Mouse (Mus musculus) intestine, postnatal 0 days (tissue): ENCODE data around the gene Frrs1. TPM values are rescaled to one million over a fixed set of nuclear protein-coding genes. Genes with fewer than 3 reads are reported as not detected.

Source experiments
- ATAC-seq: fragments of 200-750 bp; cut with Nextera tagmentation; 2 replicates; pipeline ENCODE4 v1.8.0; 2017; ENCODE audit warnings: mild to moderate bottlenecking, moderate TSS enrichment, moderate library complexity
- H3K27ac ChIP-seq: fragments of 300-500 bp; sonication (generic); 2 replicates; pipeline ENCODE4 v1.5.1; 2014; ENCODE audit warnings: mild to moderate bottlenecking, low read depth, low read length, moderate library complexity
- H3K27me3 ChIP-seq: fragments of 300-500 bp; sonication (generic); replicated peaks from 2 replicates; pipeline ENCODE4 v1.6.1; 2014; ENCODE audit warnings: low read length, mixed read lengths; ENCODE audit not compliant: control insufficient read depth, insufficient read depth
- H3K36me3 ChIP-seq: fragments of 300-500 bp; sonication (generic); 2 replicates; pipeline ENCODE4 v1.6.1; 2014; ENCODE audit warnings: mild to moderate bottlenecking, moderate library complexity; ENCODE audit not compliant: control insufficient read depth, insufficient read depth
- H3K4me1 ChIP-seq: fragments of 300-500 bp; sonication (generic); replicated peaks from 2 replicates; pipeline ENCODE4 v1.6.1; 2014; ENCODE audit warnings: antibody characterized with exemption, low read length, mixed read lengths; ENCODE audit not compliant: control insufficient read depth, insufficient read depth
- H3K4me2 ChIP-seq: fragments of 300-500 bp; sonication (generic); replicated peaks from 2 replicates; pipeline ENCODE4 v1.6.1; 2014; ENCODE audit warnings: low read depth, mild to moderate bottlenecking, moderate library complexity
- H3K4me3 ChIP-seq: fragments of 300-500 bp; sonication (generic); 2 replicates; pipeline ENCODE4 v1.5.1; 2014; ENCODE audit warnings: low read depth, low read length
- H3K9ac ChIP-seq: fragments of 300-500 bp; sonication (generic); 2 replicates; pipeline ENCODE4 v1.6.1; 2014; ENCODE audit warnings: mild to moderate bottlenecking, low read depth, low read length
- H3K9me3 ChIP-seq: fragments of 300-500 bp; sonication (generic); 2 replicates; pipeline ENCODE4 v1.6.1; 2016; ENCODE audit warnings: mixed run types; ENCODE audit not compliant: control insufficient read depth
- CTCF ChIP-seq: sonication (generic); IDR thresholded peaks from 2 replicates; pipeline ENCODE4 v1.5.1; 2016; ENCODE audit warnings: low read depth, mild to moderate bottlenecking, control low read depth, antibody characterized with exemption, moderate library complexity
- WGBS: fragments of 180-500 bp; shearing (Covaris S2); extraction: QIAGEN DNeasy Blood & Tissue Kit; methylation state at CpG from one replicate; pipeline ENCODE4 v1.1.7; 2014; 5-methylcytosine and 5-hydroxymethylcytosine counted together
- polyA plus RNA-seq: library from polyadenylated mRNA; unstranded; fragments of >200 nt; fragmentation: Nextera tagmentation; extraction: Ambion mirVana; gene quantifications from 2 replicates; pipeline ENCODE4 v1.2.1, GENCODE M21; 2015

Gene Frrs1
- polyA plus RNA-seq, 1 experiment from 2014 or later = 18.6 TPM

- Histone ChIP-seq H3K9ac (no peak overlapping the region), H3K36me3 (no peaks in the 10 kb centered on the region), H3K9me3 (no peaks in the 10 kb centered on the region), H3K4me1 (no peaks in the 10 kb centered on the region), H3K27ac (no peak overlapping the region), H3K4me3 (no peak overlapping the region), H3K27me3 (no peaks in the 10 kb centered on the region), H3K4me2 (no peak overlapping the region)
- no peak; the same call in 1 of the 2 replicates for ATAC-seq
- TF ChIP-seq CTCF = no peak
- WGBS = 70% methylated on average over 10 of the region's 10 CpGs
These were observed 14.2 kb upstream of the Frrs1 start for GRCm38 (mm10) chr3:116844880-116845579.

GRCm38 (mm10) chr3:116846084-116846483, 13.2 kb upstream of the Frrs1 start:
- no peak overlapping the region for H3K4me2 ChIP-seq
- no peak overlapping the region for H3K9ac ChIP-seq
- no peaks in the 10 kb centered on the region for H3K27me3 ChIP-seq
- no peaks in the 10 kb centered on the region for H3K36me3 ChIP-seq
- 32% methylated on average over 4 of the region's 4 CpGs for WGBS
- no peak for TF ChIP-seq CTCF
- no peak for ATAC-seq
- no peaks in the 10 kb centered on the region for H3K9me3 ChIP-seq
- H3K4me3 ChIP-seq = no peak overlapping the region
- no peak overlapping the region for H3K27ac ChIP-seq
- no peaks in the 10 kb centered on the region for H3K4me1 ChIP-seq

GRCm38 (mm10) chr3:116848099-116848498, 11.2 kb upstream of the Frrs1 start:
- no peaks in the 10 kb centered on the region for H3K9me3 ChIP-seq
- no peaks in the 10 kb centered on the region for H3K36me3 ChIP-seq
- no peak overlapping the region for H3K9ac ChIP-seq
- ATAC-seq = no peak
- TF ChIP-seq CTCF = no peak
- no peak overlapping the region for H3K4me2 ChIP-seq
- no peaks in the 10 kb centered on the region for H3K4me1 ChIP-seq
- no peaks in the 10 kb centered on the region for H3K27me3 ChIP-seq
- no peak overlapping the region for H3K27ac ChIP-seq
- no peak overlapping the region for H3K4me3 ChIP-seq
- WGBS = 85% methylated on average over 1 of the region's 1 CpGs

- no peaks in the 10 kb centered on the region for H3K4me1 ChIP-seq
- TF ChIP-seq CTCF = no peak
- H3K4me3 ChIP-seq = no peak overlapping the region
- H3K9ac ChIP-seq = no peak overlapping the region
- no peak overlapping the region for H3K27ac ChIP-seq
- H3K9me3 ChIP-seq = no peaks in the 10 kb centered on the region
- no peak overlapping the region for H3K4me2 ChIP-seq
- no peak for ATAC-seq
- H3K27me3 ChIP-seq = no peaks in the 10 kb centered on the region
- 75% methylated on average over 4 of the region's 4 CpGs for WGBS
- no peaks in the 10 kb centered on the region for H3K36me3 ChIP-seq
These were observed 10.3 kb upstream of the Frrs1 start for GRCm38 (mm10) chr3:116848936-116849335.

GRCm38 (mm10) chr3:116850376-116850775, 8.9 kb upstream of the Frrs1 start:
- Histone ChIP-seq H3K4me1 (no peaks in the 10 kb centered on the region), H3K36me3 (no peaks in the 10 kb centered on the region), H3K9me3 (no peaks in the 10 kb centered on the region), H3K4me3 (no peak overlapping the region), H3K9ac (no peak overlapping the region), H3K27me3 (no peaks in the 10 kb centered on the region), H3K4me2 (no peak overlapping the region), H3K27ac (no peak overlapping the region)
- no peak for TF ChIP-seq CTCF
- no peak for ATAC-seq
- WGBS = 87% methylated on average over 1 of the region's 1 CpGs

- H3K4me3 ChIP-seq = no peak overlapping the region
- no peaks in the 10 kb centered on the region for H3K27me3 ChIP-seq
- ATAC-seq = no peak
- no peaks in the 10 kb centered on the region for H3K4me1 ChIP-seq
- no peaks in the 10 kb centered on the region for H3K9me3 ChIP-seq
- no peak for TF ChIP-seq CTCF
- no peak overlapping the region for H3K27ac ChIP-seq
- no peak overlapping the region for H3K4me2 ChIP-seq
- no peak overlapping the region for H3K9ac ChIP-seq
- no peaks in the 10 kb centered on the region for H3K36me3 ChIP-seq
- WGBS = 89% methylated on average over 3 of the region's 3 CpGs
These were observed 6.8 kb upstream of the Frrs1 start for GRCm38 (mm10) chr3:116852421-116852820.
